Mouse (Mus musculus) adipocyte (in vitro differentiated cells): ENCODE results near the gene Ccdc77.
A peak's percentile ranks its signal among the peaks of the same experiment; 100 is the strongest.
"Not testable (repeated sequence)": the region's sequence is repeated elsewhere in the genome, so short reads cannot be mapped to it uniquely, and the experiment has no call there.

ENCODE experiments used
- DNase-seq: peaks from one replicate; pipeline ENCODE4 v3.0.0-alpha.2; 2016; ENCODE audit warnings: low spot score

Gene Ccdc77

DNA sequence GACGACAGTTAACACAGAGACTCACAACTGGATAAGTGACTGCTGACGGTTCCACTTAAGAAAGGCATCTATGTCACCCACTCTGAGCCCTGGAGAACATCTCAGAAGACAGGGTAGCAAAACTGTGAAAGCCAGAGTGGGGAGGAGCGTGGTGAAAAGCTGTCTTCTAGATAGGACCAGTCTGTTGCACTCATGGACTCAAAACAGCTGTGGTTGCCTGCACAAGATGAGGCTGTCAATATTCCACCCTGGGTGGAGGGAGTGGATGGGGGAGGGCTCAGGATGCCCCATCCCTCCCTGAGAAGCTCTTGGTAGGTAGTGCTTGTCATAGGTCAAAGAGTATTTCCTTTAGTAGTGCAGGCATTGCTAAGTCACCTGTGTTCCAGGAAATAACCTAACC, 54.4 kb downstream of the Ccdc77 start:
- DNase-seq, result no peak

DNA sequence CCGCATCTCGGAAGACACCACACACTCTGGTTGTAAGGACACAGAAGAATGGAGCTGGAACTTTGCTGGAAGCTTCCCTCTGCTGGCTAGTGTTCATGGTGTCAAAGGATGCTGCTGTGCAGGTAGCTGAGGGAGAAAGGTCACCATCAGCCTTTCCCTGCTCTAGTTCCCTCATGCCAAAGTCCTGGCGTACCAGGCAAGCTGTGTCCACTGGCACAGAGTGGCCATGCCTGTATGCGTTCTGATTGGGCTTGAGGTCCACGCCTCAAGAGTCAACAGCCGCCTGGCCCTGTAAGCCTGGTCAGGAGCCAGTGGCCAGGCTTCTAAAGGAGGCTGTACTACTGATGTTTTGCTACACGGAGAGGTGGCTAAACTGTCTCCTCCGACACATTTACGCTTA, 54.8 kb downstream of the Ccdc77 start:
- no peak for DNase-seq

- DNase-seq, result no peak
Observed at GRCm38 (mm10) chr6:120306859-120307594, 57.1 kb downstream of the Ccdc77 start.

DNA sequence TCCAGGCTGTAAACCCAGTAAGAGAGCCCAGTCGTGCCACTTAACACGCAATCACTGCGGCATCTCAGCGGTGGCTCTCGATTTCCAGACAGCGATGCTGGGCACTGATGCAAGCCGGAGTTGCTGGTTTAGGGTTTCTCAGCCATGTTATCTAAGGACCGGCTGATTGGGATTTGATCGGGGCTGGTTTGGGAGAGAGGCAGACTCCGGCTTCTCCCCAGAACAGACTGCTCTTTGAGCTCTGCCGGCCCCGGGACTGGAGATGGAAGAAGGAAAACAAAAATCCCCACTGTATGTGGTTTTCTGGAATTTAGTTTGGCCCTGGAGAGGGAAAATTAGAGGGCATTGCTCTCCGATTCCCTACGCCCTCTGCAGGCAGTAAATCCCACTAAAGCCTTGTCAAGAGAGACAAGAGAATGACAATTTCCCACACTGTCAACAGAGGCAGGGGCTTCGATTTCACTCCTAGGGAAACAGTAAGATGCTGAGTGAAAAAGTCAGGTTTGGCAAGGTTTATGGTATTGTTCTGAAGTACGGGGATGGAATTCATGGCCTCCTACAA, 61.3 kb downstream of the Ccdc77 start:
- no peak for DNase-seq

DNA sequence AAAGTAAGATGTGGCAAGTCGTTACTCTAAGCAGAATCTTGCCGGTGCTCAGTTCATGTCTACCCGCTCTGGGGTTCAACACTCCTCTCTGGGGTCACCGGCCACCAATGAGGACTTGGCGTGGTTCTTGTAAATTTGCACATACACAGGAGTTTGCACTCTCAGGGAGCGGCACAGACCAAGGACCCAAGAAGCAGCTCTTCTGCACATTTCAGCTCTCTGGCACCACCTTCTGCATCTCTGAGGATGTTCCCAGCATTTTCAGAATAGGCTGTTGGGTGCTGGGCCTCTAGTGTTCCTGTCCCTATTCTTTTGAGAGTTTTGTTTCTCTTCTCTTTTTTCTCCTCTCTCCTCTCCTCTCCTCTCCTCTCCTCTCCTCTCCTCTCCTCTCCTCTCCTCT, 63.0 kb downstream of the Ccdc77 start:
- peak; percentile 59 for DNase-seq

GRCm38 (mm10) chr6:120296589-120296988, 67.6 kb downstream of the Ccdc77 start:
- not testable (repeated sequence) for DNase-seq

- DNase-seq, result no peak
Observed at GRCm38 (mm10) chr6:120294785-120295133, 69.4 kb downstream of the Ccdc77 start.

DNA sequence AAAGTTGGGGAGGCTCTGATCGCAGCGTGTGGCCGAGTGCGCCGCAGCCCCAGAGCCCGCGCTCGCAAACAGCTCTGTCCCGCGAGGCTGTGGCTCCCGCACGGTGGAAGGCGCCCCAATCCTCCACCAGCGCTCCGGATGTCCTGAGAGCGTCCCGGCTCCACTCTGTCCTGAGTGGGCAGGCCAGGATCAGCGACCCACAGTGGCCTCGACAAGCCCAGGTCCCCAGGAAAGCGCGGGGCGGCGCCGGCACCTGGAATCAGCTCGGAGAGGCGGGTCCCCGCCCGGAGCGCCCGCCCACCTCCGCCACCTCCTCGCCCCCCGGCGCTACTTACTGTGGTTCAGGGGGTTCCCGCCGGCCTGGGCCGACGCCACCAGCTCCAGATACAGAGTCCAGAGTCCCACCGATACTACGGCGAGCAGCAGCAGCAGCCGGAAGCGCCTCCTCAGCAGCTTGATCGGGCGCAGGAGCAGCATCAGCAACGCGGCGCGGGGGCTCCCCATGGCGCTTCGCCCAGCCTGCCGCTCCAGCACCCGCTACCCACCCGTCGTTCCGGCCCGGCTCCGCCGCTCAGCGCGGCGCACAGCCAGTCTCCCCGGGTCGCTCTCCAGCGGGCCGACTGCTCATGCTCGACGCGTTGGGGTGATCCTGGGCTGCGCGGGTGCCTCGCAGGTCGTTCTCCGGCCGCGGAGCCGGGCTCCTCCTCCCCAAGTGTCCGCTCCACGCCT, 70.0 kb downstream of the Ccdc77 start, which contains the start of the genes D330020A13Rik and B4galnt3:
D330020A13Rik (plus strand) TSS at position 309 of the 729 bp plus-strand sequence.
B4galnt3 (minus strand) TSS at position 504 of the 729 bp plus-strand sequence.
- DNase-seq, result no peak

GRCm38 (mm10) chr6:120291396-120292009, 72.7 kb downstream of the Ccdc77 start:
- no peak for DNase-seq

DNA sequence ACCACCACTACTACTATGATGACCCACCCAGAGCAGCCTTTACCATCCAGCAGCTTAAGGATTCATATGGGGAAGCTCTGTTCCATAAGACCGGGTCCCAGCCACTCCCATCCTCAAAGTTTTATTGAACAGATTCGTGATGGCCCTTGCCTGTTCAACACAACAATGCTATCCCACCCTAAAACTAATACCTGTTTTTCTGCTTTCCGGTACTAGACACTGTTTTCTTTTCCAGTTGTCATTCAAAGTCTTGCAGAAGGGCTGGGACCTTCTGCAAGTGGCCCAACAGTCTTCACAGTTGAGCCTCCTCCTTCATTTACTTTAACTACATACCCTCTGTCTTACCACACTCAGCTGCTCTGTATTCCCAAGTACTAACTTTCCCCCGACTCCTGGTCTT, 74.7 kb downstream of the Ccdc77 start:
- no peak for DNase-seq

DNA sequence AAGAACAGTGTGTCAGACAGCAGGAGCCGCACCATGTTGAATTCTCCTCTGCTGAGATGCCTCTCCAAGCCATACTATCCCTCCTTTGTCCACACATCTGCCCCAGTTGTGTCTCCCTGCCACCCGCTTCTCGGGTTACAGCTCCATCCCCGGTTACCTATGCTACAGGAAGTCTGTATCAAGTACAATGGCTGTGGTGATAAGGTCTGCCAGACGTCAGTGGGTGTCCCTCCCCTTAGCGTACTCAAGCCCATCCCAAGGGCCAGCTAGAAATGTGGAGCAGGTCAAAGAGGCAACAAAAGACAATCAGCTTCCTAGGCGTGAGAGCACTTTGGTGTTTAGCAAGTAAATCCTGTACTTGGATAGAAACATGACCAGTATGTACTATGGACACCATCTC, 75.6 kb downstream of the Ccdc77 start:
- no peak for DNase-seq

DNA sequence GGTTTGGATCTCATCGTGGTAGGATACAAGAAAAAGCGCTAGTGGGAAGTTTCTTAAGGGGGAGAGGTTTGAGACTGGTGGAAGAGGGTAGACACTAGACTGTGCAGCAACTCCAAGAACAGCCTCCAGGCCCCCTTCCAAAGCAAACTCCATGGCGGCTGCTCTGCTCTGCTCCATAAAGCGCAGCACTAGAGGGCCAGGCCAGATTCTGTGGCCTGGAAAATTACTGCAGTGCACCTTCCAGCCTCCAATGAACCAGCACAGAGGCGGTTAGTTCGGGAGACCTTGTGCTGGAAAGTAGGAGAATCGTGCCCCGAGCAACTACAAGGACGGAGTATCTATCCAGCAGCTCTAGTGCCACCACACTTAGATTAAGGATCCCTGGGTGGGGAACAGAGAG, 76.9 kb downstream of the Ccdc77 start:
- no peak for DNase-seq

- no peak for DNase-seq
Observed at GRCm38 (mm10) chr6:120276874-120277449, 87.2 kb downstream of the Ccdc77 start.

GRCm38 (mm10) chr6:120275301-120275700, 88.9 kb downstream of the Ccdc77 start:
- no peak for DNase-seq

DNA sequence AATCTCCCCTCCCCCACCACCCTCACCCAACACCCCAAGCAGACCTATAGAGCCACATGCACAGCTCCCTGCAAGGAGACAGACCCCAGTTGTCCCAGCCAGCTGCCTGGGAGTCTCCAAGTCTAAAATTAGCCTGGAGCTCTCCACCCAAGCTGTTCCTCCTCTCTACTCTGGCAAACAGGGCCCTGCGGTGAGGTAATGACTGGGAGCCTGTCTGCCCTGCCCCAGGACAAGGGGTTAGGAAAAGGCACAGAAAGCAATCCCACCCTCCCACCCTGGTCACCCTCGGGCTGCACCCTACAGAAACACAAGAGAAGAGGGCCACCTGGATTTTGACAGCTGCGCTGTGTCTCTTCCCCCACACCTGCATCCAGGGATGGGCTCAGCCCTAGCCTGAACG, 89.3 kb downstream of the Ccdc77 start:
- DNase-seq, result no peak
